Comparison of ENCODE assay signal across 8 mouse cellular contexts in the genomic region with DNA sequence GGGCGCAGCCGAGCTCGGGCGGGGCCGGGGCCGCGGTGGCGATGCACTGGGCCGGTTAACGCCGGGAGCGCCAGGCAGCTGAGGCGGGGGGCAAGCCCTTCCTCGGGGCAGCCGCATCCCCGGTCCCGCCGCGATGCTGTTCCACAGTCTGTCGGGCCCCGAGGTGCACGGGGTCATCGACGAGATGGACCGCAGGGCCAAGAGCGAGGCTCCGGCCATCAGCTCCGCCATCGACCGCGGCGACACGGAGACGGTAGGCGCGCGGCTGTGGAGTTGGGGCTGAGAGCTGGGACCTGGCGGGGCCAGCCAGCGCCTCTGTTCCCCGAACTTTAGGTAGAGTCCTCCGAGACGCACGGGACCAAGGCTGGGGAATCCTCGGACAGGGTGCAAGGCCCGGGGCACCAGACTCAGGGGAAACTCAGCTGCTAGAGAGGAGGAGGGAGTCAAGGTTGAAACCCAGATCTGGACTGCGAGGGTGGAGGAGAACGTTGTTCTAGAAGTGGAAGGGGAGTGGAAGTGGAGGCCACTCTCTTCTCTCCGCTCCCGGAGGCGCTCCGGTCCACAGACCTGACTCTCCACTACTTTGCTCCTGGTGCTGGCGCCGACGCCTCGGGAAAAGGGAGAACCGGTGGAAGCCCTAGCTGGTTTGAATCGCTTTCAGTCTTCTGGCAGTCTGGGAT. TPM values are rescaled to one million over a fixed set of nuclear protein-coding genes. Genes with fewer than 3 reads are reported as not detected.
DNase-seq lines count a peak whose midpoint lies in the region; ATAC-seq and TF ChIP-seq lines count a peak whose summit lies in the region.

No protein-coding gene starts in this region.

- TF ChIP-seq POLR2A in heart, adult 2 months (IDR thresholded peaks at IDR 0.05; ENCODE audit: insufficient read depth, low read depth, low read length), result no peak

- no peaks in the 10 kb centered on the region for H3K4me1 ChIP-seq in heart, adult 2 months (ENCODE audit: control insufficient read depth, insufficient read depth, low read length)
- peaks cover 67% of the 10 kb centered on the region for H3K4me1 ChIP-seq in E14TG2a.4 (replicated peaks; ENCODE audit: low read depth, low read length)
- H3K4me1 ChIP-seq in forebrain, embryonic 12.5 days, result peaks cover 69% of the 10 kb centered on the region
- peaks cover 65% of the 10 kb centered on the region for H3K4me1 ChIP-seq in limb, embryonic 15.5 days
- H3K4me1 ChIP-seq in stomach, embryonic 15.5 days, result peaks cover 27% of the 10 kb centered on the region

- TF ChIP-seq EP300 in heart, adult 2 months (IDR thresholded peaks at IDR 0.05; ENCODE audit: insufficient read depth, low read depth, low read length), result no peak

- intact Hi-C loops in heart, adult 2 months (cut with DNase I), result loop anchor here (10.0 kb wide), 1 partner anchor 363 kb away; the partner anchor contains the start of gene Nr5a1

- peak; percentile 1; the same call in 1 of the 2 replicates for ATAC-seq in forebrain, embryonic 12.5 days (ENCODE audit: low FRiP score)
- no peak for ATAC-seq in limb, embryonic 15.5 days (ENCODE audit: insufficient number of reproducible peaks, low FRiP score, low TSS enrichment, low read depth)
- ATAC-seq in stomach, embryonic 15.5 days (ENCODE audit: insufficient read depth, low FRiP score, low read depth), result no peak

- peak in 1 of 2 experiments; percentile 41 for DNase-seq in heart, adult 2 months
- no peak for DNase-seq in heart, adult 9 months (ENCODE audit: low spot score in 2 of 2)
- no peak for DNase-seq in frontal cortex, adult 2 months (ENCODE audit: extremely low spot score in 1 of 2, low spot score in 1 of 2)
- DNase-seq in layer of hippocampus, adult 18-20 months (ENCODE audit: low spot score in 2 of 2), result no peak

- 1% methylated on average over 52 of the region's 57 CpGs for WGBS in heart, adult 2 months
- under 1% methylated on average over 56 of the region's 57 CpGs for WGBS in forebrain, embryonic 12.5 days
- WGBS in limb, embryonic 15.5 days, result under 1% methylated on average over 55 of the region's 57 CpGs
- under 1% methylated on average over 57 of the region's 57 CpGs for WGBS in stomach, embryonic 15.5 days

- no peak overlapping the region for H3K27ac ChIP-seq in heart, adult 2 months
- H3K27ac ChIP-seq in forebrain, embryonic 12.5 days, result peak overlapping the region; percentile 96
- H3K27ac ChIP-seq in limb, embryonic 15.5 days, result peak overlapping the region; percentile 86
- no peak overlapping the region for H3K27ac ChIP-seq in stomach, embryonic 15.5 days

- peaks cover 16% of the 10 kb centered on the region for H3K9me3 ChIP-seq in E14TG2a.4 (ENCODE audit: low read length)
- no peaks in the 10 kb centered on the region for H3K9me3 ChIP-seq in forebrain, embryonic 12.5 days
- H3K9me3 ChIP-seq in limb, embryonic 15.5 days, result no peaks in the 10 kb centered on the region
- no peaks in the 10 kb centered on the region for H3K9me3 ChIP-seq in stomach, embryonic 15.5 days

- TF ChIP-seq CTCF in heart, adult 2 months (IDR thresholded peaks at IDR 0.05), result no peak
- no peak for TF ChIP-seq CTCF in E14TG2a.4 (conservative IDR thresholded peaks at IDR 0.05; ENCODE audit: low read length)

- H3K79me2 ChIP-seq in heart, adult 2 months (replicated peaks; ENCODE audit: control insufficient read depth, insufficient read depth, low read length), result no peaks in the 10 kb centered on the region

- peak overlapping the region; percentile 16; the same call in 1 of the 2 replicates for H3K4me3 ChIP-seq in heart, adult 2 months
- H3K4me3 ChIP-seq in E14TG2a.4 (replicated peaks; ENCODE audit: low read length), result peak overlapping the region; percentile 79
- H3K4me3 ChIP-seq in forebrain, embryonic 12.5 days (replicated peaks), result peak overlapping the region; percentile 91
- peak overlapping the region; percentile 58 for H3K4me3 ChIP-seq in limb, embryonic 15.5 days
- H3K4me3 ChIP-seq in stomach, embryonic 15.5 days (replicated peaks), result peak overlapping the region; percentile 40

- H3K9ac ChIP-seq in heart, adult 2 months (ENCODE audit: low read depth, low read length), result no peak overlapping the region
- peak overlapping the region; percentile 99 for H3K9ac ChIP-seq in forebrain, embryonic 12.5 days
- peak overlapping the region; percentile 33 for H3K9ac ChIP-seq in limb, embryonic 15.5 days
- no peak overlapping the region for H3K9ac ChIP-seq in stomach, embryonic 15.5 days

- H3K4me2 ChIP-seq in forebrain, embryonic 12.5 days, result peak overlapping the region; percentile 77
- peak overlapping the region; percentile 87 for H3K4me2 ChIP-seq in limb, embryonic 15.5 days
- H3K4me2 ChIP-seq in stomach, embryonic 15.5 days, result peak overlapping the region; percentile 87

- H3K36me3 ChIP-seq in heart, adult 2 months (ENCODE audit: control insufficient read depth, insufficient read depth, low read length), result no peaks in the 10 kb centered on the region
- no peaks in the 10 kb centered on the region for H3K36me3 ChIP-seq in E14TG2a.4 (ENCODE audit: insufficient read depth, low read length)
- H3K36me3 ChIP-seq in forebrain, embryonic 12.5 days (replicated peaks), result peaks cover 20% of the 10 kb centered on the region
- H3K36me3 ChIP-seq in limb, embryonic 15.5 days, result no peaks in the 10 kb centered on the region
- H3K36me3 ChIP-seq in stomach, embryonic 15.5 days, result no peaks in the 10 kb centered on the region

- peaks cover 54% of the 10 kb centered on the region for H3K27me3 ChIP-seq in heart, adult 2 months (ENCODE audit: control insufficient read depth, insufficient read depth, low read length)
- H3K27me3 ChIP-seq in E14TG2a.4 (ENCODE audit: insufficient read depth, low read length), result peaks cover 99% of the 10 kb centered on the region
- peaks cover 57% of the 10 kb centered on the region for H3K27me3 ChIP-seq in forebrain, embryonic 12.5 days
- peaks cover 96% of the 10 kb centered on the region for H3K27me3 ChIP-seq in limb, embryonic 15.5 days
- H3K27me3 ChIP-seq in stomach, embryonic 15.5 days (replicated peaks), result peaks cover 99% of the 10 kb centered on the region

RNA-seq across cellular contexts. Expression of gene Lhx2, which starts 12.7 kb away (rescaled TPM):
- not detected for total RNA-seq in heart, adult 2 months (2021)
- 0.06 TPM in 1 of 2 replicates, not detected in the other for polyA plus RNA-seq in heart, adult 2 months (2012; rRNA removed)
- polyA plus RNA-seq in forebrain, embryonic 12.5 days (2016; fragmentation: Nextera tagmentation; extraction: Ambion mirVana), result 196 and 224 TPM in 2 replicates
- polyA plus RNA-seq in limb, embryonic 15.5 days (2015; fragmentation: Nextera tagmentation; extraction: Ambion mirVana), result 5.1 and 8.5 TPM in 2 replicates
- 0.15 and 0.41 TPM in 2 replicates for polyA plus RNA-seq in stomach, embryonic 15.5 days (2015; fragmentation: Nextera tagmentation; extraction: Ambion mirVana)
- polyA plus RNA-seq in frontal cortex, adult 2 months (2012; rRNA removed), result 60.4 and 64.0 TPM in 2 replicates
- 100 to 1,000 TPM in 1 of 2 experiments, 10 to 100 TPM in 1; 94.8 to 106 TPM for total RNA-seq in layer of hippocampus, adult 18-20 months (2021)

Comparison
In these comparisons a context has a peak if more than half of its experiments do, and no peak if none do; other contexts are left out.
1. H3K27ac ChIP-seq: peak in forebrain, embryonic 12.5 days (single experiment) and limb, embryonic 15.5 days (single experiment); none in heart, adult 2 months (single experiment) and stomach, embryonic 15.5 days (single experiment).
2. H3K4me3 ChIP-seq: peak in every context shown above with its lines; median percentile 91 in forebrain, embryonic 12.5 days; 79 in E14TG2a.4; 58 in limb, embryonic 15.5 days; 40 in stomach, embryonic 15.5 days; 16 in heart, adult 2 months.
3. H3K9ac ChIP-seq: peak in forebrain, embryonic 12.5 days (single experiment) and limb, embryonic 15.5 days (single experiment); none in heart, adult 2 months (single experiment) and stomach, embryonic 15.5 days (single experiment).
4. Peak in every context shown above with its lines, with median percentiles within 50 percentile points of each other: H3K4me2 ChIP-seq.